Mouse (Mus musculus): ENCODE results near the gene Pigz. TPM values are rescaled to one million over a fixed set of nuclear protein-coding genes. Genes with fewer than 3 reads are reported as not detected.

Gene Pigz
- polyA plus RNA-seq (2014; fragmentation: Nextera tagmentation; extraction: Ambion mirVana) = 0.97 and 1.1 TPM in 2 replicates

DNA sequence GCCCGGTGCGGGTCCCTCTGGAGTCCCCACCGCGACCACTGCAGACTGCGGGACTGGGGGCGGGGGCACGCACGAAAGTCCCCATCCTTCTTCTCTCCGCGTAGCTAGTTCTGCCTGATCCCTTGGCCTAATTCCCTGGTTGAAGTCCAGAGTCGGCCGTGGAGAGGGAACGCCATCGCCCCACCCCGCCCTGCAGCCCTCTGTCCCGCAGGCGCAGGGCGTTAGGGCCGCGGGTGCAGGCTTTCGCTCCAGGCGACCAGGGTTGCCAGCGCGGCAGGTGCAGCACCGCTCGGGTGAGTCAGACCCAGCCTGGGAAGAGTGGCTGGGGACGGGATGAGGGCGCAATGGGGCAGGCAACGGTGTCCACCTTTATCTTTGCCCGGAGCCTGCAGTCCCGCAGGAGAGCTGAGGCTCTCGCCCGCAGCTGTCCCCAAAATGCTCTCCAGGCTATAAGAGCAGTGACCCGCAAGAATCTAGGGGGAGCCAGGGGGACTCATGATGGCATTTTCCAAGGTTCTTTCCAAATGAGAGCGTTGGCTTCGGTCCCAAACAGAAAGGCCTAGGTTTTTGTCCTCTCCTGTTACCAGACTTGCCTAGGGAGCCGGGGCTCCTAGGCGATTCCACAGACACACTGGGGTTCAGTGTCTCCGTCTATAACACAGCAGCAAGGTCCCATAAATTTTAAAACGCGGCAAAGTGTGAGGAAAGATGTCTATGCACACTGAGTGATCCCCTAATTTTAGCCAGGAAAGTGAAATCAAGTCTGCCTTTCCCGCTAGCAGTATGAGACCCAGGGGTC, at the start of gene Pigz:
Pigz (plus strand) TSS at position 101 of the 799 bp plus-strand sequence.
- Histone ChIP-seq H3K4me2 (ENCODE audit: low read depth, low read length, severe bottlenecking) (peak within 1 kb of the TSS; percentile 48), H3K27me3 (ENCODE audit: control insufficient read depth, insufficient read depth, low read length) (peaks cover 26% of the 10 kb centered on the region), H3K27ac (ENCODE audit: low read depth, low read length) (peak within 1 kb of the TSS; percentile 37), H3K9me3 (ENCODE audit: control insufficient read depth, low read length) (no peaks in the 10 kb centered on the region), H3K36me3 (ENCODE audit: control insufficient read depth, insufficient read depth, low read length) (no peaks in the 10 kb centered on the region), H3K4me3 (ENCODE audit: low read depth, low read length) (peak within 1 kb of the TSS; percentile 33), H3K9ac (ENCODE audit: low read length) (peak within 1 kb of the TSS; percentile 50), H3K4me1 (replicated peaks; ENCODE audit: control insufficient read depth, insufficient read depth, low read length) (peaks cover 19% of the 10 kb centered on the region; the same call in 1 of the 2 replicates)
- DNase-seq (ENCODE audit: low spot score) (peak; percentile 68), ATAC-seq (replicated peaks; ENCODE audit: low FRiP score) (no peak)
- WGBS = 7% methylated on average over 42 of the region's 42 CpGs

DNA sequence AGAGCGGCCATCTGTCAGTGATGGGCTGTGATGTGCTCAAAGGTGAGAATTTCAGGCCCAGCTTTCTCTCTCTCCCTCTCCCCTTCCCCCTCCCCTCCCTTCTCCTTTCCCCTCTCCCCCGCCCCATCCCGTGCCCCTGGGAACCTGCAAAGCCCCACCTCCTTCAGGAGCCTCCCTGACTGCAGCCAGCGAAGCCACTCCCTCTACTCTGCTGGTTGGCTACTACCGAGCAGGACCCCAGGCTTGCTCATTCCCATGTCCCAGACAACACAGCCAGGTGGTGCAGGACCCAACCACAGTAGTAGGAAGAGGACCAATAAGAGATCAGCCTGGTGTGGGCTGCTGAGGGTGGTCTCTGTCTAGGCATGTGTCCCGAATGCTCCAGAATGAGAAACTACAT, 49.7 kb upstream of the Pigz start:
- Histone ChIP-seq H3K4me3 (ENCODE audit: low read depth, low read length) (no peak overlapping the region), H3K27me3 (ENCODE audit: control insufficient read depth, insufficient read depth, low read length) (no peaks in the 10 kb centered on the region), H3K4me1 (replicated peaks; ENCODE audit: control insufficient read depth, insufficient read depth, low read length) (0 out of 2 replicates have a peak, but pooled peaks cover under 1% of the 10 kb centered on the region), H3K9ac (ENCODE audit: low read length) (no peak overlapping the region), H3K9me3 (ENCODE audit: control insufficient read depth, low read length) (no peaks in the 10 kb centered on the region), H3K36me3 (ENCODE audit: control insufficient read depth, insufficient read depth, low read length) (no peaks in the 10 kb centered on the region), H3K4me2 (ENCODE audit: low read depth, low read length, severe bottlenecking) (no peak overlapping the region), H3K27ac (ENCODE audit: low read depth, low read length) (no peak overlapping the region)
- WGBS = 14% methylated on average over 6 of the region's 6 CpGs
- DNase-seq (ENCODE audit: low spot score) = peak; percentile 65
- 0 out of 2 replicates have a peak, but pooled peaks have one; percentile 51 for ATAC-seq (replicated peaks; ENCODE audit: low FRiP score)

DNA sequence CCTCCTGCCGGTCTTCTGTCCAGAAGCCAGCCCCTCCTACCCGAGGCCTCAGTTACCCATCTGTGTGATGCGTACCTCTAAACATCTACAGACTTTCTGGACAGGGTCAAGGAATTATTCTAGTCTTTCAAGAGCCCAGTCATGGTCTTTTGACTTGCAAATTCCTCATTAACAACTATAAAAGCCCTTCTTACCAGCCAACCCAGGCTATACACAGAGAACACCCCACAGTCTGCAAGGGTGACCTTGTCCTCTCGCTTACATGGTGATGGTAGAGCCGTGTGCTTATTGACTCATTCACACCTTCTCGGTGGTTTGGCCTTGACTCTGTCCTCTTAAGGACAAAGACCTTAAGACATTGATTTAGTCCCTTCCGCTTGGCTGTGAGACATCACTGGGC, 42.7 kb upstream of the Pigz start:
- Histone ChIP-seq H3K9ac (ENCODE audit: low read length) (no peak overlapping the region), H3K27me3 (ENCODE audit: control insufficient read depth, insufficient read depth, low read length) (no peaks in the 10 kb centered on the region), H3K4me2 (ENCODE audit: low read depth, low read length, severe bottlenecking) (no peak overlapping the region), H3K36me3 (ENCODE audit: control insufficient read depth, insufficient read depth, low read length) (no peaks in the 10 kb centered on the region), H3K27ac (ENCODE audit: low read depth, low read length) (no peak overlapping the region), H3K4me3 (ENCODE audit: low read depth, low read length) (no peak overlapping the region), H3K9me3 (ENCODE audit: control insufficient read depth, low read length) (no peaks in the 10 kb centered on the region), H3K4me1 (replicated peaks; ENCODE audit: control insufficient read depth, insufficient read depth, low read length) (no peaks in the 10 kb centered on the region)
- ATAC-seq (replicated peaks; ENCODE audit: low FRiP score) (no peak), DNase-seq (ENCODE audit: low spot score) (no peak)
- 80% methylated on average over 7 of the region's 7 CpGs for WGBS

DNA sequence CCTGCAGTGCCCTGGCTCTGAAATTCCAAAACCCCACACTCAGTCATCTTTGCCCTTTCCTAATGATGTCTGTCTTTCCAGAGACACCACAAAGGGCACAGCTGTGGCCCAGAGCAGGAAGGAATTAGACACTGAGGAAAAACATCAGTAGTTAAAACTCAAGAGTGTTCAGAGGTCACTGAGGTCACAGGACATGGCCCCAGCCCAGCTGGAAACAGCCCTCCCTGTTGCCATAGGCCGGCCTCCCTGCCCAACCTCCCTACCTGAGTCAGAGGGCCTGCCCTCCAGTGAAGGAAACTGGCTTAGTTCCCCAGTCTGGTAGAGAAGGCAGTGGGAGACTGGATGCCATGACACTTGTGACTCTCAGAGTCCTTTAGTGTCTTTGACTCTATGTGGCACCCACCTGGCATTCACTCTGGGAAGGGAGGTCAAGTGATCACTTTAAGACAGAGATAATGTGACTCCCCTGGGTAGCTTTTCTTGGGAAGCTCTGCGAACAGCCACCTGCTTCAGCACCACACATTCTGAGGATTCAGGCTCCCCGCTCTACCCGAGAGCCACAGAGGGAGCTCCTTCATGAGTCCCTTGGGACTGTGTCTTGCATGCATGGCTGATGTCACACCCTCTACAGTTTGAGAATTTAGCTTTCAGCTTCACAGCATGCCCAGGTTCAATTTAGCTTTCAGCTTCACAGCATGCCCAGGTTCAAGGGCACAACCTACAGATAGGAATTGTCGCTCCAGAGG, 40.1 kb upstream of the Pigz start:
- DNase-seq (ENCODE audit: low spot score) (no peak), ATAC-seq (replicated peaks; ENCODE audit: low FRiP score) (no peak)
- H3K27ac ChIP-seq (ENCODE audit: low read depth, low read length) = no peak overlapping the region
- H3K9ac ChIP-seq (ENCODE audit: low read length) = no peak overlapping the region
- no peak overlapping the region for H3K4me3 ChIP-seq (ENCODE audit: low read depth, low read length)
- no peaks in the 10 kb centered on the region for H3K36me3 ChIP-seq (ENCODE audit: control insufficient read depth, insufficient read depth, low read length)
- WGBS = 65% methylated on average over 5 of the region's 5 CpGs
- peaks cover 4% of the 10 kb centered on the region; the same call in 1 of the 2 replicates for H3K4me1 ChIP-seq (replicated peaks; ENCODE audit: control insufficient read depth, insufficient read depth, low read length)
- no peak overlapping the region for H3K4me2 ChIP-seq (ENCODE audit: low read depth, low read length, severe bottlenecking)
- no peaks in the 10 kb centered on the region for H3K9me3 ChIP-seq (ENCODE audit: control insufficient read depth, low read length)
- no peaks in the 10 kb centered on the region for H3K27me3 ChIP-seq (ENCODE audit: control insufficient read depth, insufficient read depth, low read length)

DNA sequence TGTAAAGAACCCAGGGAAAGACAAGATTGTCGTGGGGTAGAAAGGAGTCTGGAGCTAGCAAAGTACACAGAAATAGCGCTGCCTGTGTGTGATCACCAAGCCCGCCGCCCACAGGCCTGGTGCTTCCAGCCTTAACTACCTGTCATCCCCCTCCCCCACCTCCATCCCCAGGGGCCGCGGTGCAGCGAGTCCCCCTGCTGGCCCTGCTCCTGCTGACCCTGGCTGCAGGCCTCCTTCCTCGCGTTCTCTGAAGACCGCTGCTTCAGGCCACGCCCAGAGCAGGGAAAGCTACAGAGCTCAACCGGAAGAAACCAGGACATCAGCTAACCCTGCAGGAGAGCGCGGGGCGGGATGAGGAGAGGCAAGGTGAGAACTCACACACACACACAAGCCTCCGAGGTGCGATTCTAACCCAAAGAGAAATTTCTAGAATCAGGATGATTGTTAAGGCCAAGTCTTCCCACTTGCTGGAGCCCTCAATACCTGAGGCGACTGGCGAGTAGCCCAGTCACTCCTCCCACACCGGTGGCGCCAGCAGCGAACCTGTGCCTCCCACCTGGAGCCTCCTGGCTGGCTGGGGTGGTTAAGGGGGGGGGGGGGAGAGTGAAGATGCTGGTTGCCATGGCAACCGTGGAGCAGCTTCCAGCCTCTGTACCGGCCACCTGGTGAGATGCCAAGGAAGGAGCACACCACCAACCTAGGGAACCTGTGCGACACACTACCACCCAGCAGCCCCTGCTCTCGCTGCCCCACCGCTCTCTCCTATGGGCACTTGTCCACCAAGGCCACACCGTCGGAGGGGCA, 36.5 kb upstream of the Pigz start:
- peaks cover 4% of the 10 kb centered on the region; the same call in 1 of the 2 replicates for H3K4me1 ChIP-seq (replicated peaks; ENCODE audit: control insufficient read depth, insufficient read depth, low read length)
- H3K9ac ChIP-seq (ENCODE audit: low read length) = peak overlapping the region; percentile 4; the same call in 1 of the 2 replicates
- ATAC-seq (replicated peaks; ENCODE audit: low FRiP score) (peak; percentile 65), DNase-seq (ENCODE audit: low spot score) (peak; percentile 73)
- no peaks in the 10 kb centered on the region for H3K27me3 ChIP-seq (ENCODE audit: control insufficient read depth, insufficient read depth, low read length)
- H3K9me3 ChIP-seq (ENCODE audit: control insufficient read depth, low read length) = peaks cover 4% of the 10 kb centered on the region; the same call in 1 of the 2 replicates
- 8% methylated on average over 29 of the region's 29 CpGs for WGBS
- H3K4me3 ChIP-seq (ENCODE audit: low read depth, low read length) = peak overlapping the region; percentile 1; the same call in 1 of the 2 replicates
- H3K4me2 ChIP-seq (ENCODE audit: low read depth, low read length, severe bottlenecking) = peak overlapping the region; percentile 47
- H3K27ac ChIP-seq (ENCODE audit: low read depth, low read length) = no peak overlapping the region
- no peaks in the 10 kb centered on the region for H3K36me3 ChIP-seq (ENCODE audit: control insufficient read depth, insufficient read depth, low read length)

DNA sequence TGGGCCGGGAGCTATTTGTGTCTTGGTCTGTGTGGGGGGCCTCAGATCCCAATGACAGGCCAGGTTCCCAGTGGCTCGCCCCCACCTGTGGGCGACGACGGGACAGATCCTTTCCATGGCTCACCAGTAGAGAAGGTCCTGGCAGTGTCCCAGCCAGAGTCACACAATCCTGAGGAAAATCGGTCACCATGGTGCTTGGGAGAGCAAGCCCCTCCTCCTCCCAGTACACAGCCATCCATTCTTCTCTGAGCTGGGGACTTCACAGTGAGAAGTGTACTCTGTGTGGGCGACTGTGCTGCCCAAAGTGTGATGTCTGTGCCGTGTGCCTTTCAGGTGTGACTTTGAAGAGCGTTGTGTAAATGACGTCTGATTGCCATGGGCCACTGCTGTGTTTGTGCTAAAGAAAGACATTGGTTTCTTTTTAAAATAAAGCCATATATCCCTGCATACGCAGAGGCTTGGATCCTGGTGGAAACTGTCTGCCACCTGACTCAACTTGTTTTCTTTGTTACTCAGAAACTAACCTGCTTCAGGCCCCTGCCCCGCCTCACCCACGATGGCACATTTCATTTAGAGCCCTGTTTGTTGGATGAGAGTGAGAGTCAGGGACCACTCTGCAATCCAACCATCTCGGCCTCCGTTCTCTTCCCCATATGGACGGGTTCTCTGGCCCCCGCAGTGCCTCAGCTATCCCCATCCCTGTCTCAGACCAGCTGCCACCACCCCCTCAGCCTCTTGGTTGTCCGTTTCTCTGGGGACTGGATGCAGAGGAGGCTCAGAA, 34.9 kb upstream of the Pigz start:
- Histone ChIP-seq H3K27me3 (ENCODE audit: control insufficient read depth, insufficient read depth, low read length) (no peaks in the 10 kb centered on the region), H3K9ac (ENCODE audit: low read length) (no peak overlapping the region), H3K27ac (ENCODE audit: low read depth, low read length) (no peak overlapping the region), H3K4me3 (ENCODE audit: low read depth, low read length) (no peak overlapping the region), H3K4me2 (ENCODE audit: low read depth, low read length, severe bottlenecking) (no peak overlapping the region), H3K36me3 (ENCODE audit: control insufficient read depth, insufficient read depth, low read length) (no peaks in the 10 kb centered on the region), H3K4me1 (replicated peaks; ENCODE audit: control insufficient read depth, insufficient read depth, low read length) (peaks cover 4% of the 10 kb centered on the region; the same call in 1 of the 2 replicates), H3K9me3 (ENCODE audit: control insufficient read depth, low read length) (peaks cover 4% of the 10 kb centered on the region; the same call in 1 of the 2 replicates)
- ATAC-seq (replicated peaks; ENCODE audit: low FRiP score) = no peak
- WGBS = 89% methylated on average over 18 of the region's 18 CpGs
- peak; percentile 47 for DNase-seq (ENCODE audit: low spot score)

DNA sequence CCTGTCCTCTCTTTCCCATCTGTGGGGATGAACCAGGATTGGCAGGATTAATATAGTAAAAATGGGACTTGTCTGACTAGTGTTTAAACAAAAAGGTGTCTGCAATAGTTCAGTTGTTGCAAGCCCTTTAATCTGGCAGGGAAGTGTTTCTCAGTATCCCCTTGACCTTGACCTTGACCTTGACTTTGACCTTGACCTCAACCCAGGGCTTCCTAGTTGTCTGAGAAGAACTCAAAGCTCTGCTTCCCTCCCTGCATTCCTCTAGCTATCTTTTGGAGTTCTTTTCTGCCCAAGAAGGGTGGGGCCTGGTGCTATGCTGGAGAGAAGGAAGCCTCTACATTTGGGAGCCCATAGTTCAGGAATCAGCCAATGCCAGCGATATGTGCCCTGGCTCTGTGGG, 31.8 kb upstream of the Pigz start:
- Histone ChIP-seq H3K36me3 (ENCODE audit: control insufficient read depth, insufficient read depth, low read length) (no peaks in the 10 kb centered on the region), H3K27me3 (ENCODE audit: control insufficient read depth, insufficient read depth, low read length) (0 out of 2 replicates have a peak, but pooled peaks cover 2% of the 10 kb centered on the region), H3K9ac (ENCODE audit: low read length) (no peak overlapping the region), H3K4me2 (ENCODE audit: low read depth, low read length, severe bottlenecking) (no peak overlapping the region), H3K4me3 (ENCODE audit: low read depth, low read length) (no peak overlapping the region), H3K27ac (ENCODE audit: low read depth, low read length) (no peak overlapping the region), H3K9me3 (ENCODE audit: control insufficient read depth, low read length) (peaks cover 4% of the 10 kb centered on the region; the same call in 1 of the 2 replicates), H3K4me1 (replicated peaks; ENCODE audit: control insufficient read depth, insufficient read depth, low read length) (peaks cover 11% of the 10 kb centered on the region; the same call in 1 of the 2 replicates)
- WGBS = 89% methylated on average over 1 of the region's 1 CpGs
- no peak for DNase-seq (ENCODE audit: low spot score)
- no peak for ATAC-seq (replicated peaks; ENCODE audit: low FRiP score)

Data from forebrain, embryonic 11.5 days (tissue).